Mouse (Mus musculus) heart, postnatal 0 days (tissue): ENCODE results near the gene Gpr152.

ENCODE experiments used
- CTCF ChIP-seq: IDR thresholded peaks from 2 replicates; pipeline ENCODE4 v1.5.1; 2016; ENCODE audit warnings: antibody characterized with exemption, control low read depth, low read depth
- EP300 ChIP-seq: IDR thresholded peaks from 2 replicates; pipeline ENCODE4 v1.6.1; 2016; ENCODE audit warnings: antibody characterized with exemption, low read depth

- TF ChIP-seq CTCF (no peak), EP300 (no peak)
Observed at GRCm38 (mm10) chr19:4156771-4157170, 17.2 kb downstream of the Gpr152 start.
